In genomic region chr1:131820887-131821328, GRCm38 (mm10) we compare ENCODE assay signal across 17 mouse cellular contexts. TPM values are rescaled to one million over a fixed set of nuclear protein-coding genes. Genes with fewer than 3 reads are reported as not detected.
DNase-seq lines count a peak whose midpoint lies in the region; ATAC-seq and TF ChIP-seq lines count a peak whose summit lies in the region.
"Had no signal": no experiment of that assay in that cellular context is flagged by ENCODE, and none has a peak within 500 bp of the region (broad histone marks: within the 10 kb centered on the region; RNA-seq: fewer than 3 reads in every experiment).

No protein-coding gene starts in this region.

- TF ChIP-seq CTCF in layer of hippocampus, adult 2 months (conservative IDR thresholded peaks at IDR 0.05), result no peak

- peaks cover 4% of the 10 kb centered on the region for H3K9me3 ChIP-seq in forebrain, embryonic 16.5 days (ENCODE audit: control insufficient read depth, low read length)
- no peaks in the 10 kb centered on the region for H3K9me3 ChIP-seq in hindbrain, embryonic 11.5 days (ENCODE audit: control insufficient read depth, low read length)
- H3K9me3 ChIP-seq: hindbrain, embryonic 10.5 days; midbrain, embryonic 13.5 days had no signal

- H3K27me3 ChIP-seq in forebrain, embryonic 16.5 days (replicated peaks; ENCODE audit: control insufficient read depth, insufficient read depth, low read length), result no peaks in the 10 kb centered on the region
- H3K27me3 ChIP-seq in hindbrain, embryonic 11.5 days (ENCODE audit: control insufficient read depth, insufficient read depth, low read length), result no peaks in the 10 kb centered on the region
- H3K27me3 ChIP-seq: midbrain, embryonic 13.5 days; neural tube, embryonic 12.5 days had no signal

- no peak overlapping the region for H3K4me2 ChIP-seq in forebrain, embryonic 16.5 days (ENCODE audit: low read length)
- no peak overlapping the region for H3K4me2 ChIP-seq in hindbrain, embryonic 11.5 days (replicated peaks; ENCODE audit: low read depth, low read length)
- H3K4me2 ChIP-seq: heart, embryonic 12.5 days; midbrain, embryonic 13.5 days; neural tube, embryonic 12.5 days had no signal

- no peaks in the 10 kb centered on the region for H3K36me3 ChIP-seq in forebrain, embryonic 16.5 days (ENCODE audit: control insufficient read depth, insufficient read depth)
- no peaks in the 10 kb centered on the region for H3K36me3 ChIP-seq in hindbrain, embryonic 11.5 days (ENCODE audit: control insufficient read depth, insufficient read depth, low read length)
- H3K36me3 ChIP-seq: heart, embryonic 12.5 days; hindbrain, embryonic 10.5 days; midbrain, embryonic 13.5 days; neural tube, embryonic 12.5 days had no signal

- DNase-seq in layer of hippocampus, adult 2 months (ENCODE audit: low spot score in 2 of 2), result peak; percentile 59 to 65
- no peak for DNase-seq in layer of hippocampus, postnatal 10 days (ENCODE audit: low spot score in 2 of 2)
- peak; percentile 37 for DNase-seq in thymus, postnatal 14 days
- DNase-seq in thymus, postnatal 25 days, result no peak
- no peak for DNase-seq in hindbrain, embryonic 11.5 days (ENCODE audit: low spot score)
- DNase-seq in embryo, embryonic 10.5 days (ENCODE audit: low spot score), result no peak
- DNase-seq: adrenal gland, postnatal 10 days; cerebellum, adult 9-11 months; kidney, adult 8-10 months; left cerebral cortex, postnatal 4 days; lung, postnatal 36 days; retina, postnatal 1 day had no signal

- H3K27ac ChIP-seq in layer of hippocampus, adult 2 months, result peak overlapping the region; percentile 74
- no peak overlapping the region for H3K27ac ChIP-seq in forebrain, embryonic 16.5 days (ENCODE audit: low read length)
- no peak overlapping the region for H3K27ac ChIP-seq in hindbrain, embryonic 11.5 days (ENCODE audit: low read depth, low read length)
- H3K27ac ChIP-seq: hindbrain, embryonic 10.5 days; midbrain, embryonic 13.5 days; neural tube, embryonic 12.5 days had no signal

- WGBS in forebrain, embryonic 16.5 days, result 42% methylated on average over 10 of the region's 10 CpGs
- 92% methylated on average over 10 of the region's 10 CpGs for WGBS in hindbrain, embryonic 11.5 days

- peaks cover 5% of the 10 kb centered on the region; the same call in 1 of the 2 replicates for H3K4me1 ChIP-seq in forebrain, embryonic 16.5 days (replicated peaks; ENCODE audit: control insufficient read depth, insufficient read depth, low read length)
- no peaks in the 10 kb centered on the region for H3K4me1 ChIP-seq in hindbrain, embryonic 11.5 days (replicated peaks; ENCODE audit: control insufficient read depth, insufficient read depth, low read length)
- H3K4me1 ChIP-seq: hindbrain, embryonic 10.5 days; midbrain, embryonic 13.5 days; neural tube, embryonic 12.5 days had no signal

- no peak overlapping the region for H3K9ac ChIP-seq in forebrain, embryonic 16.5 days (replicated peaks; ENCODE audit: low read depth, low read length)
- no peak overlapping the region for H3K9ac ChIP-seq in hindbrain, embryonic 11.5 days (ENCODE audit: low read depth, low read length)
- H3K9ac ChIP-seq: heart, embryonic 12.5 days; midbrain, embryonic 13.5 days; neural tube, embryonic 12.5 days had no signal

- peak; percentile 65 for ATAC-seq in forebrain, embryonic 16.5 days
- ATAC-seq in hindbrain, embryonic 11.5 days (ENCODE audit: low FRiP score), result no peak
- ATAC-seq: midbrain, embryonic 13.5 days had no signal

- no peak overlapping the region for H3K4me3 ChIP-seq in layer of hippocampus, adult 2 months
- no peak overlapping the region for H3K4me3 ChIP-seq in forebrain, embryonic 16.5 days (replicated peaks; ENCODE audit: low read length)
- H3K4me3 ChIP-seq in hindbrain, embryonic 11.5 days (ENCODE audit: low read depth, low read length), result no peak overlapping the region
- H3K4me3 ChIP-seq: heart, embryonic 12.5 days; hindbrain, embryonic 10.5 days; midbrain, embryonic 13.5 days; neural tube, embryonic 12.5 days had no signal

RNA-seq across cellular contexts. Expression of gene Slc41a1, which starts 6.4 kb away (rescaled TPM):
- total RNA-seq in layer of hippocampus, adult 2 months (2021), result 10 to 100 TPM; 62.6 to 62.9 TPM
- 10 to 100 TPM; 53.0 to 59.9 TPM for total RNA-seq in layer of hippocampus, postnatal 10 days (2021)
- polyA plus RNA-seq in forebrain, embryonic 16.5 days (2015; fragmentation: Nextera tagmentation; extraction: Ambion mirVana), result 15.4 and 20.8 TPM in 2 replicates
- polyA plus RNA-seq in hindbrain, embryonic 11.5 days (2014; fragmentation: Nextera tagmentation; extraction: Ambion mirVana), result 8.0 and 8.2 TPM in 2 replicates

RNA-seq across cellular contexts. Expression of gene Pm20d1, which starts 23.7 kb away (rescaled TPM):
- 1 to 10 TPM; 2.0 to 2.9 TPM for total RNA-seq in layer of hippocampus, adult 2 months (2021)
- 1 to 10 TPM in 1 of 2 experiments, under 1 TPM in 1; 0.75 to 1.8 TPM for total RNA-seq in layer of hippocampus, postnatal 10 days (2021)
- polyA plus RNA-seq in forebrain, embryonic 16.5 days (2015; fragmentation: Nextera tagmentation; extraction: Ambion mirVana), result 0.18 and 0.67 TPM in 2 replicates
- 0.43 and 1.5 TPM in 2 replicates for polyA plus RNA-seq in hindbrain, embryonic 11.5 days (2014; fragmentation: Nextera tagmentation; extraction: Ambion mirVana)

RNA-seq across cellular contexts. Expression of gene Rab29, which starts 46.1 kb away (rescaled TPM):
- 1 to 10 TPM; 7.2 to 9.1 TPM for total RNA-seq in layer of hippocampus, adult 2 months (2021)
- total RNA-seq in layer of hippocampus, postnatal 10 days (2021), result 1 to 10 TPM; 6.8 to 8.2 TPM
- polyA plus RNA-seq in forebrain, embryonic 16.5 days (2015; fragmentation: Nextera tagmentation; extraction: Ambion mirVana), result 8.8 and 9.0 TPM in 2 replicates
- 13.2 and 14.5 TPM in 2 replicates for polyA plus RNA-seq in hindbrain, embryonic 11.5 days (2014; fragmentation: Nextera tagmentation; extraction: Ambion mirVana)

Comparison
In these comparisons a context has a peak if more than half of its experiments do, and no peak if none do; other contexts are left out.
1. DNase-seq: peak in layer of hippocampus, adult 2 months (2 of 2) and thymus, postnatal 14 days (single experiment); none in layer of hippocampus, postnatal 10 days (0 of 2), thymus, postnatal 25 days (single experiment), hindbrain, embryonic 11.5 days (single experiment) and embryo, embryonic 10.5 days (single experiment).